Comparison of ENCODE assay signal across 21 mouse cellular contexts in the genomic region with DNA sequence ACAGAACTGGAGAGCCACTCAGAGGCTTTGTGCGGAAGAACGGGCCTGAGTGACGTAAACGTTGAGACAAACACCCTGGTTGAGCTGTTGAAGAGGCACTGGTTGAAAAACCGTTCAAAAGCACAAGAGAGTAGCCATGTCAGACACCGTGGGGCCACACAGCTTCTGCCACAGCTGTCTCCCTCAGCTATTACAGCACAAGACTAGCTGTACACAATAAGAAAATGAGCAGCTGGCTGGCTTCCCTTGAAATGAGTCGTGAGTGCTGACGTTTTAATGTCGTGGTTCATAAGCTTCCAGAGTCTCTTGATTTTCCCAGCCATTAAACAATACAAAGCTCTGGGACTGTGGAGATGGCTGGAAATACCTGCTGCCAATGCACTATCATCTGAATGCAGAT. TPM values are rescaled to one million over a fixed set of nuclear protein-coding genes. Genes with fewer than 3 reads are reported as not detected.
DNase-seq lines count a peak whose midpoint lies in the region; ATAC-seq and TF ChIP-seq lines count a peak whose summit lies in the region.
"Had no signal": no experiment of that assay in that cellular context is flagged by ENCODE, and none has a peak within 500 bp of the region (broad histone marks: within the 10 kb centered on the region; RNA-seq: fewer than 3 reads in every experiment).

No protein-coding gene starts in this region.

- TF ChIP-seq POLR2A in limb, embryonic 14.5 days (IDR thresholded peaks at IDR 0.05; ENCODE audit: borderline replicate concordance, extremely low read depth, insufficient read depth, insufficient read length), result no peak

- H3K4me2 ChIP-seq in kidney, embryonic 15.5 days, result no peak overlapping the region
- H3K4me2 ChIP-seq in lung, embryonic 15.5 days, result no peak overlapping the region
- no peak overlapping the region for H3K4me2 ChIP-seq in limb, embryonic 14.5 days (replicated peaks; ENCODE audit: low read depth, low read length, severe bottlenecking)
- H3K4me2 ChIP-seq: embryonic facial prominence, embryonic 12.5 days; heart, embryonic 15.5 days; liver, embryonic 12.5 days; midbrain, embryonic 13.5 days had no signal

- peak; percentile 64 for ATAC-seq in kidney, embryonic 15.5 days (replicated peaks; ENCODE audit: low FRiP score)
- peak; percentile 41 for ATAC-seq in lung, embryonic 15.5 days (ENCODE audit: borderline replicate concordance, extremely low read depth, low FRiP score, low TSS enrichment)
- ATAC-seq in limb, embryonic 14.5 days (ENCODE audit: low FRiP score, low read depth), result no peak
- ATAC-seq: CD4-positive, CD25-positive, alpha-beta regulatory T cell, adult 4 months; liver, embryonic 12.5 days; midbrain, embryonic 13.5 days had no signal

- H3K27ac ChIP-seq in kidney, embryonic 15.5 days, result no peak overlapping the region
- H3K27ac ChIP-seq in lung, embryonic 15.5 days, result no peak overlapping the region
- no peak overlapping the region for H3K27ac ChIP-seq in limb, embryonic 14.5 days (replicated peaks; ENCODE audit: low read depth, low read length)
- H3K27ac ChIP-seq: embryonic facial prominence, embryonic 12.5 days; gastrocnemius, adult 2 months; heart, embryonic 15.5 days; hindbrain, embryonic 10.5 days; layer of hippocampus, adult 2 months; liver, embryonic 12.5 days; midbrain, embryonic 13.5 days had no signal

- H3K4me3 ChIP-seq in kidney, embryonic 15.5 days (replicated peaks), result no peak overlapping the region
- H3K4me3 ChIP-seq in lung, embryonic 15.5 days, result no peak overlapping the region
- no peak overlapping the region for H3K4me3 ChIP-seq in limb, embryonic 14.5 days (replicated peaks; ENCODE audit: low read length)
- H3K4me3 ChIP-seq: embryonic facial prominence, embryonic 12.5 days; gastrocnemius, adult 2 months; heart, embryonic 15.5 days; hindbrain, embryonic 10.5 days; layer of hippocampus, adult 2 months; liver, embryonic 12.5 days; midbrain, embryonic 13.5 days had no signal

- H3K27me3 ChIP-seq in kidney, embryonic 15.5 days, result no peaks in the 10 kb centered on the region
- no peaks in the 10 kb centered on the region for H3K27me3 ChIP-seq in lung, embryonic 15.5 days
- H3K27me3 ChIP-seq in limb, embryonic 14.5 days (ENCODE audit: control insufficient read depth, insufficient read depth, low read length), result no peaks in the 10 kb centered on the region
- H3K27me3 ChIP-seq: embryonic facial prominence, embryonic 12.5 days; heart, embryonic 15.5 days; liver, embryonic 12.5 days; midbrain, embryonic 13.5 days had no signal

- no peak overlapping the region for H3K9ac ChIP-seq in kidney, embryonic 15.5 days
- no peak overlapping the region for H3K9ac ChIP-seq in lung, embryonic 15.5 days
- no peak overlapping the region for H3K9ac ChIP-seq in limb, embryonic 14.5 days (ENCODE audit: low read depth, low read length, severe bottlenecking)
- H3K9ac ChIP-seq: embryonic facial prominence, embryonic 12.5 days; heart, embryonic 15.5 days; liver, embryonic 12.5 days; midbrain, embryonic 13.5 days had no signal

- no peak for DNase-seq in kidney, adult 9 months
- no peak for DNase-seq in lung, adult 18-20 months
- DNase-seq in adipocyte (ENCODE audit: low spot score), result peak; percentile 29
- peak; percentile 51 for DNase-seq in limb, embryonic 14.5 days (ENCODE audit: low spot score)
- no peak for DNase-seq in frontal cortex, postnatal 10 days (ENCODE audit: low spot score in 2 of 2)
- DNase-seq: adrenal gland, adult 2 months; cerebellum, adult 18-20 months; gastrocnemius, adult 2 months; heart, adult 18-20 months; right cerebral cortex, adult 18-20 months; thymus, postnatal 4 days had no signal

- no peaks in the 10 kb centered on the region for H3K4me1 ChIP-seq in kidney, embryonic 15.5 days
- H3K4me1 ChIP-seq in lung, embryonic 15.5 days, result peaks cover 9% of the 10 kb centered on the region; the same call in 1 of the 2 replicates
- H3K4me1 ChIP-seq in limb, embryonic 14.5 days (ENCODE audit: control insufficient read depth, insufficient read depth, low read length), result peaks cover 7% of the 10 kb centered on the region; the same call in 1 of the 2 replicates
- H3K4me1 ChIP-seq: embryonic facial prominence, embryonic 12.5 days; hindbrain, embryonic 10.5 days; liver, embryonic 12.5 days had no signal

- 56% methylated on average over 9 of the region's 9 CpGs for WGBS in kidney, embryonic 15.5 days
- 41% methylated on average over 9 of the region's 9 CpGs for WGBS in lung, embryonic 15.5 days
- 75% methylated on average over 9 of the region's 9 CpGs for WGBS in limb, embryonic 14.5 days

- peaks cover 6% of the 10 kb centered on the region; the same call in 1 of the 2 replicates for H3K36me3 ChIP-seq in kidney, embryonic 15.5 days
- no peaks in the 10 kb centered on the region for H3K36me3 ChIP-seq in lung, embryonic 15.5 days
- no peaks in the 10 kb centered on the region for H3K36me3 ChIP-seq in limb, embryonic 14.5 days (ENCODE audit: control insufficient read depth, insufficient read depth, low read length)
- H3K36me3 ChIP-seq: heart, embryonic 15.5 days had no signal

- H3K9me3 ChIP-seq in kidney, embryonic 15.5 days (replicated peaks), result no peaks in the 10 kb centered on the region
- no peaks in the 10 kb centered on the region for H3K9me3 ChIP-seq in lung, embryonic 15.5 days
- no peaks in the 10 kb centered on the region for H3K9me3 ChIP-seq in limb, embryonic 14.5 days (ENCODE audit: control insufficient read depth, low read length)
- H3K9me3 ChIP-seq: embryonic facial prominence, embryonic 12.5 days; G1E; heart, embryonic 15.5 days; hindbrain, embryonic 10.5 days; liver, embryonic 12.5 days; midbrain, embryonic 13.5 days had no signal

RNA-seq across cellular contexts. Expression of a gene that starts 40.8 kb away (rescaled TPM):
- polyA plus RNA-seq in kidney, embryonic 15.5 days (2015; fragmentation: Nextera tagmentation; extraction: Ambion mirVana), result 46.6 and 50.0 TPM in 2 replicates
- 42.9 and 46.3 TPM in 2 replicates for polyA plus RNA-seq in lung, embryonic 15.5 days (2015; fragmentation: Nextera tagmentation; extraction: Ambion mirVana)
- 16.0 and 18.0 TPM in 2 replicates for polyA plus RNA-seq in limb, embryonic 14.5 days (2012; rRNA removed)
- polyA plus RNA-seq in limb, embryonic 14.5 days (2014; fragmentation: Nextera tagmentation; extraction: Ambion mirVana), result 32.0 and 35.5 TPM in 2 replicates

Comparison
In these comparisons a context has a peak if more than half of its experiments do, and no peak if none do; other contexts are left out.
1. DNase-seq: peak in adipocyte (single experiment) and limb, embryonic 14.5 days (single experiment); none in kidney, adult 9 months (single experiment), lung, adult 18-20 months (0 of 2) and frontal cortex, postnatal 10 days (0 of 2).